Mouse (Mus musculus) heart, postnatal 14 days (tissue): ENCODE data around the gene Evl. TPM values are rescaled to one million over a fixed set of nuclear protein-coding genes. Genes with fewer than 3 reads are reported as not detected.

Source experiments
- DNase-seq, 2 experiments: peaks; one replicate each; pipeline ENCODE4 v3.0.0; 2021 to 2022
- intact Hi-C: fragments of 180-260 bp; cut with DNase I; formaldehyde crosslinking; loops from one replicate; pipeline ENCODE4 v1.15.1; 2025
- total RNA-seq, 2 experiments: library from RNA; stranded (reverse); gene quantifications; 2 replicates each; pipeline ENCODE4 v1.2.3; 2021

Evl gene
- total RNA-seq, 2 experiments from 2014 or later = 76.2 to 76.8 TPM

DNA sequence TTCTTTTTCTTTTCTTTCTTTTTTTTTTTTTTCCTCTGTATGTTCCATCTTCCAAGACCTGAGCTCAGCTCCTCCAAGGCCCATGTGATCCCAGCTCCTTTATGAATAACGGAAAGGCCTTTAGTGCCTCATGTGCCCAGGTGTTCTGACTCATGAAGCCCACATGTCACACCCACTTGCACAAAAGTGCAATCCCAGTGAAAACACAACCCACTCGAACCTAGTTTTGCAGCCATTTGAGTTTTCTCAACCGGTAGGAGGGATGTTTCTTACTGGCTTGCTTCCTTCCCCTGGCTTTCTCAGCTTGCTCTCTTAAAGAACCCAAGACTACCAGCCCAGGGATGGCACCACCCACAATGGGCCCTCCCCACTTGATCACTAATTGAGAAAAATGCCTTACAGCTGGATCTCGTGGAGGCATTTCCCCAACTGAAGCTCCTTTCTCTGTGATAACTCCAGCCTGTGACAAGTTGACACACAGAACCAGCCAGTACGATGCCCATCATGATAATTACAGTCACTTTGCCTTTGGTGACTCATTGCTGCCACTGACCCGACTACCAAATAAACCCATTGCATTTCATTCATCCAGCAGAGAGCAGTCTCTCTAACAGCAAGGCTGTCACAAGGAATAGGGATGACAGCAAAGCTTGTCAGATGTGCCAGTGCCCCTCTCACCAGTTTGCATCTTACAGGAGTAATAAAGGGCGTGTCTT lies 24.8 kb downstream of the Evl start:
- intact Hi-C loops = no loop called here
- DNase-seq = no peak

DNA sequence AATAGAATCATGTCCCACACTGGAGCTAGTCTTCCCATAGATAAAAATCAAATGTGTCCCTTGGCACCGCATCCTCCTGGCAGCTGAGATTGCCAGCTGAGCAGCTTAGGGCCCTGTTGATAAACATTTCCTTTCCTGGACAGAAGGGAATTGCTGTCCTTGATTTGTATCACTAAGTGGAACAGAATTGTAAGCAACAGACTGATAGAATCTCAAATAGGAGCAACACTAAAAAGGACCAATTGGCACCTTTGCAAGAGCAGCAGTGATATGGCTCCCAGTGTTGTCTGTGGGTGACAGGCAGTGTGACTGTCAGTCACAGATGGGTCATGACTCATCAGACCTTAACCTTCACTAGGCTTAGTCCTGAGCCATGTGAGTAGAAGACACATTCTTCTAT lies 29.3 kb downstream of the Evl start:
- intact Hi-C loops = no loop called here
- DNase-seq = no peak

DNA sequence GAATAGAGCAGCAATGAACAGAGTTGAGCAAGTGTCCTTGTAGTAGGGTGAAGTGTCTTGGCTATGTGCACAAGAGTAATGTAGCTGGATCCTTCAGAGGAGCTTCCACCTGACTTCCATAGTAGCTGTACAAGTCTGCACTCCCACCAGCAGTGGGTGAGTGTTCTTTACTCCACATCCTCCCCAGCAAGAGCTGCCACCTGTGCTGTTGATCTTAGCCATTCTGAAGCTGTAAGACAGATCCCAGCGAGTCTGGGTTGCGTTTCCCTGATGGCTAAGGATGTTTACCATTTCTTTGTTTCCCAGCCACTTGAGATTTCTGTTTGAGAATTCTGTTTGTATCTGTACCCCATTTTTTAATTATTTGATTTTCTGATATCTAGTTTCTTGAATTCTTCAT lies 35.6 kb downstream of the Evl start:
- DNase-seq = no peak
- intact Hi-C loops = no loop called here

DNA sequence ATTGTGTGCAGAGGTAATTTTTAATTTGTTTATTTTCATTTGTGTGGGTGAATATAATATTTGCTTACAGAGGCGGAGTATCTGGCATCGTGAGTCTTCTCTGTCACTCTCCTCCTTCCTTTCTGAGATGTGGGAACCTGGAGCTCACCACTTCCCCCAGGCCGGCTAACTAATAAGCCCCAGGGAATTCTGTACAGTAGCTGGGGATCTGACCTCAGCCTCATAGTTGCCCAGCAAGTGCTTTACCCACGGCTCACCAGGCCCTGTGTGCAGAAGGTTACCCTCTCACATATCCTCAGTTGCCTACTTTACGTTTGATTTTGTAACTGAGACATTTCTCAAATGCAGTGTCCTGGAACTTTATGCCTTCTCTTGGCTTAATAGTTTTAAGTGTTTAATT lies 37.1 kb downstream of the Evl start:
- intact Hi-C loops = no loop called here
- no peak for DNase-seq

DNA sequence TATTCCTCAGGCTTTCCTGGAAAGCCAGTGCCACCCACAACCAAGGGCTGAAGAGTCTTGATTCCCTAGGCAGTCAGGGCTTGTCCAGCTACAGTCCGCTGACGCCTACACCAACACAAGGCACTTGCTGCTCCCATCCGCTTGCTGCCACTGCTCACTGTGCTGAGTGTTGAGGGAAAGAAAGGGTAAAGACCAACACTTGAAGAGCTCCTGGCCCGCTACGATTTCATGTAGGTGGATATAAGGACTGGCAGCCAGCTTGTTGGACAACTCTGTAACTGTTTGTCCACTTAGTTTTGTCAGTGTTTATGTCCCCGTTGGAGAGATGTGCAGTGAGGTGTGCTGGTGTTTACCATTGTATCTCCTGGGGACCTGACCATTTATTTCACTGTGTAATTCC lies 38.3 kb downstream of the Evl start:
- no peak for DNase-seq
- intact Hi-C loops = no loop called here

DNA sequence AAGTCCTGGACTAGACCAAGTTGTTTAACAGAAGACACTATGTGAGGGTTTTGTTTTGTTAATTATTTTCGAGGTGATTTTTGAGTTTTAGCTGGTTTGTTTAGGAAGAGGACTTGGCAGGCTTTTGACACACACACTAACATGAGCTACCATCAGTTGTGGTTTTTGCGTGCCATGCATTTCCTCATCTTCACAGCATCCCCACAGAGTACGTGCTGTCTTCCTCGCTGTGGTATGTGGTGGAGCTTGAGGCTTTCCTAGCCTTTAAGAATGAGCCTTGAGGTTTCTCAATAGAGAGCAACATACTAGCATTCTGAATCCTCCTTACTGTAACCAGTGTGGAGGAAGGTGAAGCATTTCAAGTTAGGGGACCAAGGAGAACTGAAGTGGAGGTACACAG lies 46.3 kb downstream of the Evl start:
- intact Hi-C loops = no loop called here
- no peak for DNase-seq

DNA sequence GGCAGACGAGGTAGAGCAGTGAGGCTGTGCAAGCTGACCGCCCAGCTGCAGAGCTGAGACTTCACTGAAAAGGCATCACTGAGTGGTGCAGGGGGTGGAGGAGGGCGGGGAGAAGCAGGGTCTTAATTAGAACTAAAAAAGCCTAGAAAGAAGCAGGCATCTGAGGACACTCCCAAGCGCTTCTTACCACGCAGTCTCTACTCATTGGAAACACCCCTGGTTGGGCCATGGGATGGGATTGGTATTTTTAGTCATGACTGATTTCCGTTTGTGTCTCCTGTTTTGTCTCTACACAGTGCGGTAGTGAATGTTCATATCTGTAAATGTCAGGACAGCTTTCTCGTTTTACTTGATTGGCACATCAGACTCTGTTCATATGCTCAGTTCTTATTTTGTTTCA lies 46.8 kb downstream of the Evl start:
- intact Hi-C loops = no loop called here
- no peak for DNase-seq

DNA sequence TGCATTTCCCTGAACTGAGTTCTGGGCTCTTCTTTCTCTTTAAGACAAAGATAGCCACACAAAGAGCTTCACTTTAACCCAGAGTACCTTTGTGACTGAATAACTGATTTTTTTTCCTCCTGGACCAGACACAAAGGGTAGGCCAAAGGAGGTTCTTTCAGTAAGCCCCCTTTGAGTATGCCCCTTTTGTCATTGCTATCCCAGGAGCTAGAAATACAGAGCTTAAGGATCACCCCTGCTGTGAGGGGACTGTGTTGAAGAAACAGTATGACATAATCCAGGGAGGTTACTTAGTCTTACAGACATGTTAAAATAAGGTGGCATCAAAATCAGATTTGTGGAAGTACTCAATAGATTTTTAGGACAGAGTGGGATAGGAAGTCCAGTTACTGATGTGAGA lies 50.0 kb downstream of the Evl start:
- DNase-seq = no peak
- intact Hi-C loops = no loop called here

DNA sequence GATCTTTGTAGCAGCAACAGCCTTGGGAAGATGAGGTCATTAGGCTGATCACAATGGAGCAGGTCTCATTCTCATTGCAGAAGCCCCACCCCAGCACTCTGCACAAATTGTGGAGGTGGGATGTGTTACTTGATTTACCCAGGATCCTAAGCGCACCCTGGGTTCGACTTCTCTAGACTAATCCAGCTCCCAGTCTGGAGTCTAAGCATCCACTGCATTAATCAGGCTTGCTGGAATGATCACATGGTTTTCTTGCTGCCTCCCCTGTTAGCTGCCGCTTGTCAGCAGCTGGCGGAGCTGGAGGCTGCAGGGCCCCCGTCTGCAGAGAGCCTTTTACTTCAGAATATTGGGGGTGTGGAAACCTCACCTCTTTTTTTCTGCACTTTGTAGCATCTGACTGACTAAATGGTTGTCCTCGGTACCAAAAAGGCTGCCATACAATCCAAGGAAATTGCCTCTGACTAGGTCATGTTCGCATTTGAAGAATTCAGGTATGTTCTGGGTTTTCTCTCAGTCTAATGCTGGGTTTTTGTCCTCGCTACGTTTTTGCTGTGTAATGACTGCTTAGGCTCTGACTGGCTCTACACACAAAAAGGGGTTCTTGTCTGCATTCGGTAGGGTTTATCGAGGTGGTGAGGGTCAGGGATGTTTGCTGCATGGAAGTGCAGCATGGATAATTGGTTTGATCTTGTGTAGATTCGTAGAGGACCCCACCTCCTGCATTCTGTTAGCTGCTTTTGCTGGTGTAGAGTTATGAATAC lies 51.2 kb downstream of the Evl start:
- intact Hi-C loops = no loop called here
- DNase-seq = peak in 1 of 2 experiments; percentile 8

DNA sequence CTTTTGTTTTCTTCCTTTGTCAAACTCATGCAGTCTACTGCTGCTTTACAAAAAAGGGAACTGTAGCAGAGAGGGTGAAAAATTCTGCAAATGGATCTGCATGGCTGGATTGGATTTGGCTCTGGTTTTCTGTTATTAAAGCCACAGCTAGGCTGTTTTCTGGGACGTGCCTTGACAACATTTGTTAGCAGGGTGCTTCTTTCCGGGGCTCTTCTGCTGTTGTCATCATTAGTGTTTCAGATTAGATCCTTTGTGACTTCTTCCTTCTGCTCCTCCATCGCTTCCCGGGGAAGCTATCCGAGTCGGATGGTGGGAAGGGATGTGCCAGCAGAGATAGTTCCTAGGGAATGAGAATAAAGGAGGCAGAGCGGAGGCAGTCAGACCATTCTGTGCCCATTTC lies 51.8 kb downstream of the Evl start:
- intact Hi-C loops = no loop called here
- DNase-seq = no peak

DNA sequence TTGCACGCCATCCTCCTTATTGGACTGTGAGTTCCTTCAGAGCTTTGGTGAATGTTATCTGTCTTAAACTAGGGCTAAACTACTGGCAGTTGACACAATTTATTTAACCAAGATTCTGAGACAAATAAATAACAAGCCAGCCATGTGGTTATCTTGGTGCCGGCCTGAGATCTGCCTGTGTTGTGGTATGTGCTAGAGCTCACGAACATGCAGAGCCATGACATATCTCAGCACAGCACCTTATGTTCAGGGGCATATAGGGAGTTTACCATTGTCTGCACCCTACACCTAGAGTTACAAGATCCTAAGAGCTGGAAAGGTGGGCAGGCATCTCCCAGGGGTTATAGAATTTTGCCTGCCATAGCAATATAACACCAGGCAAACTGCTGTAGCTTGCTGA lies 54.9 kb downstream of the Evl start:
- DNase-seq = no peak
- intact Hi-C loops = no loop called here

DNA sequence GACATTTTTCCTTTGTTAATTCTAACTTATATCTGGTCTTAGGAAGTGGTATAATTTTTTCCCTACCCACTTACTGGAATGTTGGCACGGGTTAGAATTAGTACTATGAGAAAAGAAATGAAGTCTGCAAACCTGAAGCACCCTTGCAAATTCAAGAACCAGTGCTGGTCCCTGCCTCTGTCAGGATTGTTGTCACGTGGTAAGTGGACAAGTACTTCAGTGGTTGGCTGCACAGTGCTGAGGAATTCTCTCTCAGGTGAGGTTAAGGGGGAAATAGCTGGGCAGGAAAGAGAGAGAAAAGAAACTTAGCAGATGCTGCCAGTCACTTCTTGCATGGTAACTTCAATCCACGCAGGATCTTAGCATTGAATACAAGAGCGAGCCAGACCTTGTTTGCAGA lies 55.7 kb downstream of the Evl start:
- no peak for DNase-seq
- intact Hi-C loops = loop anchor here (5.0 kb wide), 2 partner anchors 47 to 53 kb away; no protein-coding TSS in a partner anchor

DNA sequence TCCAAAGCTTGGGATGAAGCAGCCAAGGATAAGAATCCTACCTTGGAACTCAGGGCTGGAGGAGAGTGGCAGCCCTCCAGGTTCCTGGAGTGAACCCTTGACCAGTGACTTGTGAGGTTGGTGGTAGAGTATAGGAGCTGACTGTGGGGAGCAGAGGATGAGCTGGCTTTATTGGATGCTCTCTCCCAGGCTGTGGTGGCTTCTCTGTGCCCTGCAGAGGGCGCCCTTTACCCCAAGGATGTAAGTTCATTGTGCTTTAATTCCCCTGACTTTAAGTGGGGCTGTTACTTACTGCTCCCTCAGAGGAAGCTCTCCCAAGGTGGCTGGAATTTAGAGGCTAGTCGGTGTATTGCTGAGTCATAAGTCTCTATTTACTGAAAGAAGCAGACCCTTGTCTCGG lies 58.6 kb downstream of the Evl start:
- peak; percentile 76 to 80 for DNase-seq
- intact Hi-C loops = loop anchor here (1.0 to 5.0 kb wide), 3 partner anchors 44 to 145 kb away; no protein-coding TSS in a partner anchor

DNA sequence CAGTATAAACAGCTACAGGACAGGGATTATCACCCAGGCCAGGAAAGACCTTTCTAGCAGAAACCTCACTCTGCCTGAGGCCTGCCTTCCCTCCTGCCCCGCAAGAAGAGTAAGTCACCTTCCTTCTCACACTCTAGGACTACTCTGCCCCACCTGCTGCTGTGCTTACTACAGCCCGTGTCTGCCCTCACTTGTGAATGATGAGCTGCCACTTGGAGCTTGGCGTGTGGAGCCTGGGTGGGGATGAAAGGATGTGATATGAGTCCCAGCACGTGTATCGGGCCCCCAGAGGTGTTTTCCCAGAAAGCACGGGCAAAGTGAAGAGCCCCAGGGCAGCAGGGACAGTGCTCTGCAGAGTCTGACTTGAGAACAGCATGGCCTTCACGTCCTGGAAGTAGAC lies 63.0 kb downstream of the Evl start:
- intact Hi-C loops = no loop called here
- DNase-seq = no peak

DNA sequence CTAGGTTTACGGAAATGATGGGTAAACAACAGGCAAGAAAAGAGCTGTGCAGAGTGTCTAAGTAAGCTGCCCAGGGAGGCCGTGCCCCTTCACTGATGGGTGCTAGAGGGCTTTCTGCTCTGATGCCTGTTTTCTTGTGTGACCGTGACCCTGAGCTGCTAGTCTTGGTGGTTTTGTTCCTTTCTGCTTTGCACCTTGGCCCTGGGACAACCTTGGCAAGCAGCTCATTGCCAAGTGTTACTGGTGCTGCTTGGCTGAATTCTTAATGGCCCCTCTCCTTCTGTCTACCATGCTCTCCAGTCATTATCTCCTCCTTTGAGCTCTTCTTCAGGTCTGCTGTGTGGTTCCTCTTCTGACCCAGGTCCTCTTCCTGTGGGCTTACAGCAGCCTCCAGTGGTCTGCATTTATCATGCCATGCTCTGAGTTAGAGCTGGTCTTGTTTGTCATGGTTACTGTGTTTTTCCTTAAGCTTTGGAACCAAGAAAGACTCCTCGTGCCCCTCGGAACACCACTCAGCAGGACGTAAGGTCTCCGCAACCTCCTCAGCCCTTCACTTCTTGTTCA lies 65.4 kb downstream of the Evl start:
- no peak for DNase-seq
- intact Hi-C loops = no loop called here

DNA sequence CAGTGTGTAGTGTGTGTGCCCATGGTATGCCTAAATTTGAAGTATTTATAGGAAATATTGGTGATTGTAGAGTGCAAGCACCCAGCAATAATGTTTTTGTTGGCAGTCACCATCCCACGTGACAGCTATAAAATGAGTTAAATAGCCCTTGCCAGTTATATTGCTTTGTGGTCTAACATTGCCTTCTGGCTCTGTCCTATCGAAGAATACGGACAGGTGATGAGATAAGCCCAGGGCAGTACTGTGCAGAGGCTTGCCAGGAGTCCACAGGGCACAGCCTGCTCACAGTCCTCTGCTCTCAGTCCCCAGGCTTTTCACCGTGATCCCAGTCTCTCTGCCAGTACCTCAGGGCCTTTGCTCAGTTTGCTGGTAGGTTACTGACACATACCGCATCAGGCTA lies 67.9 kb downstream of the Evl start:
- intact Hi-C loops = no loop called here
- DNase-seq = no peak

DNA sequence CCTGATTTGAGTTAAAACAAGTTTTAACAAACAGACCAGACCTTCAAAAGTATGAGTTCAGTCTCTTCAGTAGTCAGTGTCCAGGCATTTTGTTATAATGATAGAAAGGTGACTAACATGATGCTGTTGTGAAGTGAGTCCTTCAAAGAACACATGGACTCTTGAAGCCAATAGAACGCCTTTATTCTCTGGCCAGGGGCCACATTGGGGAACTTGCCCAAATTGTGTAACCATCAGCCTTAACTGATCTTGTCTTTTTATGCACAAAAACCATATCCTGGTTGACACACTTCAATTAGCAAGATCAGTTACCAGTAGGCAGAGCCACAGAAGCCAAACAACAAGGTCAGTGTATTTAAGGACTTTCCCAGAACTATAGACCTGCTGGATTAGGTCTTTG lies 75.0 kb downstream of the Evl start:
- intact Hi-C loops = no loop called here
- no peak for DNase-seq

DNA sequence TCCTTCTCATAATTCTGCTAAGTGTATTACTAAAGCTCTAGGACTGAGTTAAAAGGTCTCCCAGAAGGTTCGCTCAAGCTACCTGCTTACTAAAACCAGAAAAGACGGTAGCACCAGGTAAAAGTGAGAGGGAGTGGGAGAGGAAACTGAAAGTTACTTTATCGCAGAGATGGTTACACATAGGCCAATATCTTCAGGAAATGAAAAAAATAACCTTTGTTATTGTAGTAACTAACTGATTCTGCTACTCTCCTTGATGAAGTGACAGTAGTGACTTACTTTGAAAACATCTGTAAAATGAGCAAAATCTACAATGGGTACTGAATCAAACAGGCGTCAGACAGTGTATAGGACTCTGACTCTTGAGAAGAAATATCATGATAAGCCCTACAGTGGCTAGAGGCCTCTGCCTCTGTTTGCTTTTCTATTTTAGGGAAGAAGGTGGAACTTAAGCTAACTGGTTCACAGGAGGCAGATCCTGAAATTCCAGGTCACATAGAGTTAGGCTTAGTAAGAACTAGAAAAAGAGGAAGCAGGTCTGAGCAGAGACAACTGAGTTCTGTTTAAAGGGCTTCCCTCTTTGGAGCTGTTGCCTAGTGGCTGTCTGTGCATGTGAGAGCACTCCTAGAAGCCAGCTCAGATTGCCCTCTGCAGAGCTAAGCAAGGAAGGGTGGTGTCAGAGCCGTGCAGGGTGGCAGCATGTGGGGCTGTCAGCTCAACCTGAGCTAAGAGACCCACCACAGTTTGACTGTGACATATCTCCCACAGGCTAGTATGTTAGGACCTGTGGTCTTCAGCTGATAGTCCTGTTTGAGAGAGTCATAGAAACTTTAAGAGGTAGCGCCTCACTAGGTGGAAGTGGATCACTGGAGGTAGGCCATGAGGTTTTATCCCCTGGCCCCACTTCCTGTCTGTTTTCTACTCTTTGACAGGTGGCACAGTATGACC lies 76.5 kb downstream of the Evl start:
- no peak for DNase-seq
- intact Hi-C loops = no loop called here

DNA sequence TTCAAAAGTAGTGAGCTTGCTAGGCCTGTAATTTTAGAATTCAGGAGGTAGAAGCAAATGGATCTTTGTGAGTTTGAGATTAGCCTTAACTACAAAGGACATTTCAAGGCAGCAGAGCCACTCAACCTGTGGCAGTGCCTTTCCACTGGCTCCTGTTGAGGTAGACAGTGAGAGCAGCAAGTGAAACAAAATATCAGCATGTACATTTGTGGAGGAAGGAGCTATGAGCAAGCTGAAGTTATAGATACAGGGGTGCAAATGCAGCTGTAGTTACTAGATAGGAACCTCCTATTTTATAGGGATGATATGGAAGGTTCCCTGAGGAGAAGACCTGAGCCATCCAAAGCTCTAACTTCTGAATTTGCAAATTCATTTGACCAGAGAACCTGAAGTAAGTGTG lies 78.0 kb downstream of the Evl start:
- DNase-seq = no peak
- intact Hi-C loops = no loop called here

DNA sequence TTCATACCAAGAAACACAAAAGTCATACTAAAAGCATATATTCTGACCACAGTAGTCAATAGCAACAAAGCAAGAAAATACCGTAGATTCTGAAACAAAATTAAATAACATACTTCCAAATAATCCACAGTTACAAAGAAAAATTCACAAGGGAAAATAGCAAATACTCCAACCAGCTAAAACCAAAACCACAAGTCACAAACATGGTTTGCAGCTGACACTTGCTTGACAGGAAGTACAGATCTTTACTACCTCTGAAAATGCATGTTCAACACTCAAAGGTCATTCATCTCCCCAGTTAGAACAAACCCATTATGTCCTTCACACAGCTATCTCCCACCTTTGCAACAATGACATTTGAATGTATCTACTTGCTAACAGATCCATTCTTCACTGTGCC lies 79.5 kb downstream of the Evl start:
- intact Hi-C loops = no loop called here
- no peak for DNase-seq

DNA sequence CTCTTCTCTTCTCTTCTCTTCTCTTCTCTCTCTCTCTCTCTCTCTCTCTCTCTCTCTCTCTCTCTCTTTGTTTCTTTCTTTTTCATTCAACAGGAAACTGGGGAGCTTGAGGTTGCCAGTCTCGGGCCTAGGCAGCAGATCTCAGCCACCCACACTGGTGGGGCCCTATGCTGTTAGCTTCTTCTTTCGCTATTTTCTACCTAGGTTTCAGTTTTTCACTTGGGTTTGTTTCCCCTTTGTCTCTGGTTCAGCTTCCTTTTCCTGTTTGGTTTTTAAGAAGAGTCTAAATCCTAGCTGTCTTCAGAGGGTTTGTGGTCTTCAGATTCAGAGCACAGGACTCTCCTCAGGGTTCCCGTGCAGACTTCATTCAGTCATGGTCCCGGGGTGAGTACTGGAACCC lies 81.0 kb downstream of the Evl start:
- no peak for DNase-seq
- intact Hi-C loops = no loop called here
